Mouse (Mus musculus) CH12.LX (cell line): ENCODE data around the gene Rab21. TPM values are rescaled to one million over a fixed set of nuclear protein-coding genes. Genes with fewer than 3 reads are reported as not detected.

Experiments
- DNase-seq: peaks from one replicate; pipeline ENCODE4 v3.0.0-alpha.2; 2013; ENCODE audit errors: extremely low read depth
- H3K27ac ChIP-seq: 2 replicates; pipeline ENCODE4 v1.5.1; 2012; ENCODE audit warnings: low read depth, mild to moderate bottlenecking, control low read depth, moderate library complexity; ENCODE audit not compliant: insufficient read depth
- H3K27me3 ChIP-seq: replicated peaks from 2 replicates; pipeline ENCODE3; 2012; ENCODE audit warnings: inconsistent platforms
- H3K36me3 ChIP-seq, 2 experiments: replicated peaks in 1 of 2; 2 replicates each; pipeline versions ENCODE3 to v1.6.1; 2012; ENCODE audit warnings: inconsistent platforms in 1 of 2, low read length in 1 of 2, mild to moderate bottlenecking in 1 of 2, mixed read lengths in 1 of 2, moderate library complexity in 1 of 2; ENCODE audit not compliant: control insufficient read depth in 1 of 2, insufficient read depth in 1 of 2
- H3K4me1 ChIP-seq, 2 experiments: 2 replicates each; pipeline ENCODE4 v1.6.1; 2012; ENCODE audit warnings: inconsistent platforms in 1 of 2, moderate library complexity in 1 of 2; ENCODE audit not compliant: insufficient read depth in 2 of 2, control insufficient read depth in 1 of 2
- H3K4me2 ChIP-seq: 2 replicates; pipeline ENCODE4 v1.6.1; 2012; ENCODE audit warnings: low read depth, mild to moderate bottlenecking, control low read depth; ENCODE audit not compliant: poor library complexity, insufficient read depth, severe bottlenecking
- H3K4me3 ChIP-seq, 3 experiments: fragments of 150-350 bp in 1 of 3; sonication (generic) in 1 of 3; replicated peaks in 1 of 3; 2 replicates each; pipeline versions ENCODE3 to v1.5.1; 2011 to 2012; ENCODE audit warnings: low read depth in 2 of 3, low read length in 2 of 3, mild to moderate bottlenecking in 2 of 3, moderate library complexity in 2 of 3, control low read depth in 1 of 3, improper control_type of control experiment in 1 of 3, inconsistent platforms in 1 of 3, mixed read lengths in 1 of 3; ENCODE audit not compliant: poor library complexity in 1 of 3
- H3K79me2 ChIP-seq: replicated peaks from 2 replicates; pipeline ENCODE4 v1.6.1; 2012; ENCODE audit warnings: mild to moderate bottlenecking, moderate library complexity; ENCODE audit not compliant: control insufficient read depth, poor library complexity, insufficient read depth, severe bottlenecking; ENCODE audit errors: extremely low read depth
- H3K9ac ChIP-seq: 2 replicates; pipeline ENCODE4 v1.6.1; 2012; ENCODE audit warnings: low read depth, mild to moderate bottlenecking, control low read depth, moderate library complexity; ENCODE audit not compliant: insufficient read depth
- H3K9me3 ChIP-seq: replicated peaks from 2 replicates; pipeline ENCODE3; 2012; ENCODE audit warnings: low read length, inconsistent platforms, mixed read lengths
- CHD1 ChIP-seq: IDR thresholded peaks from 2 replicates; pipeline ENCODE4 v1.6.1; 2012; ENCODE audit warnings: low read depth, low read length, improper control_type of control experiment, inconsistent platforms
- CHD2 ChIP-seq: IDR thresholded peaks from 2 replicates; pipeline ENCODE4 v1.6.1; 2011; ENCODE audit warnings: low read length, improper control_type of control experiment
- CTCF ChIP-seq, 2 experiments: IDR thresholded peaks in 1 of 2; conservative IDR thresholded peaks in 1 of 2; 2 replicates each; pipeline ENCODE4 v1.5.1; 2011 to 2012; ENCODE audit warnings: low read depth in 2 of 2, low read length in 2 of 2, improper control_type of control experiment in 1 of 2, inconsistent platforms in 1 of 2, mild to moderate bottlenecking in 1 of 2, moderate library complexity in 1 of 2
- E2F4 ChIP-seq: IDR thresholded peaks from 2 replicates; pipeline ENCODE4 v1.6.1; 2011; ENCODE audit warnings: low read depth, low read length, improper control_type of control experiment; ENCODE audit not compliant: insufficient replicate concordance
- ELF1 ChIP-seq: IDR thresholded peaks from 2 replicates; pipeline ENCODE4 v1.6.1; 2014; ENCODE audit warnings: low read depth, mild to moderate bottlenecking, inconsistent platforms, low read length, improper control_type of control experiment
- GABPA ChIP-seq: IDR thresholded peaks from 2 replicates; pipeline ENCODE4 v1.6.1; 2012; ENCODE audit warnings: low read depth, low read length, improper control_type of control experiment, inconsistent platforms; ENCODE audit not compliant: insufficient replicate concordance
- HCFC1 ChIP-seq: IDR thresholded peaks from 2 replicates; pipeline ENCODE4 v1.6.1; 2012; ENCODE audit warnings: low read depth, mild to moderate bottlenecking, inconsistent platforms, low read length, improper control_type of control experiment
- IRF4 ChIP-seq: IDR thresholded peaks from 2 replicates; pipeline ENCODE4 v1.6.1; 2014; ENCODE audit warnings: low read depth, mild to moderate bottlenecking, inconsistent platforms, low read length, improper control_type of control experiment
- KAT2A ChIP-seq: IDR thresholded peaks from 2 replicates; pipeline ENCODE4 v1.6.1; 2012; ENCODE audit warnings: low read length, improper control_type of control experiment, inconsistent platforms; ENCODE audit not compliant: insufficient replicate concordance
- MAX ChIP-seq: IDR thresholded peaks from 2 replicates; pipeline ENCODE4 v1.6.1; 2011; ENCODE audit warnings: low read length, improper control_type of control experiment
- NELFE ChIP-seq: IDR thresholded peaks from 2 replicates; pipeline ENCODE4 v1.6.1; 2011; ENCODE audit warnings: low read depth, low read length, improper control_type of control experiment
- RAD21 ChIP-seq: IDR thresholded peaks from 2 replicates; pipeline ENCODE4 v1.6.1; 2011; ENCODE audit warnings: low read depth, mild to moderate bottlenecking, low read length, improper control_type of control experiment, moderate library complexity
- RCOR1 ChIP-seq: conservative IDR thresholded peaks from 2 replicates; pipeline ENCODE4 v1.6.1; 2012; ENCODE audit warnings: low read depth, mild to moderate bottlenecking, inconsistent platforms, low read length, improper control_type of control experiment
- SIN3A ChIP-seq: IDR thresholded peaks from 2 replicates; pipeline ENCODE4 v1.6.1; 2012; ENCODE audit warnings: low read length, improper control_type of control experiment, inconsistent platforms
- SMC3 ChIP-seq: IDR thresholded peaks from 2 replicates; pipeline ENCODE4 v1.6.1; 2011; ENCODE audit warnings: low read depth, low read length, improper control_type of control experiment
- USF1 ChIP-seq: IDR thresholded peaks from 2 replicates; pipeline ENCODE4 v1.6.1; 2014; ENCODE audit warnings: low read depth, mild to moderate bottlenecking, inconsistent platforms, low read length, improper control_type of control experiment
- ZKSCAN1 ChIP-seq: IDR thresholded peaks from 2 replicates; pipeline ENCODE4 v1.6.1; 2012; ENCODE audit warnings: low read depth, inconsistent platforms, low read length, improper control_type of control experiment, borderline replicate concordance
- dilution Hi-C: fragments of 300-500 bp; cut with MboI; formaldehyde crosslinking; loops from 2 replicates; pipeline ENCODE4 v1.14.3; 2020; ENCODE audit warnings: low sequenced_read_pairs; ENCODE audit not compliant: extremely low pct_unique_long_range_greater_than_20kb, extremely low pct_ligation_motif_present
- in situ Hi-C: fragments of 300-500 bp; cut with MboI; formaldehyde crosslinking; loops from 3 replicates; pipeline ENCODE4 v1.14.3; 2019; ENCODE audit warnings: low sequenced_read_pairs, low pct_ligation_motif_present, low pct_unique_long_range_greater_than_20kb, mixed read lengths
- polyA plus RNA-seq: library from polyadenylated mRNA; unstranded; fragments of >175 nt; gene quantifications from 2 replicates; pipeline ENCODE4 v1.2.1, GENCODE M21; 2012; ENCODE audit warnings: low read depth; ENCODE audit not compliant: insufficient read length
- total RNA-seq, 2 experiments: library from RNA; depleted of rRNA; stranded (reverse); fragments of 300-350 nt in 1 of 2; fragments of >200 nt in 1 of 2; gene quantifications; 2 replicates each; pipeline ENCODE4 v1.2.3; 2012 to 2014

Gene Rab21
- total and polyA plus RNA-seq, 3 experiments, result 55.6 to 58.4 (median 57.4) TPM

DNA sequence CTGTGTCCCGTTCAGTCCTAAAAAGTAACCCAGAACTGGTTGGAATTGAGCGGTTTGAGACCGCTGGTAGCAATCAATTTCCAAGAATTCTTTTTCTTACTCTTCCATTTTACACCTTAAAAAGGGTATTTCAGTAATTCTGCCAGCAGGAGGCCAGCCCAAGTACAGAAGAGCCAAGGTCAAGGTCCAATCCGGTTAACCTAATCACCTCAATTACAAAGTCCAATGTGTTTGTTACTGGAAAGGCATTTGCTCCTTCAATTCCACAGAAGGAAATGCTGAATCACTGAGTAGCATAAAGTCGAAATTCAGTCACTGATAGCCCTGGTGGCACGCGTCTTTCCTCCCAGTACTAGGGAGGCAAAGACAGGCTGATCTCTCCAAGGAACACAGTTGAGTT, 43.7 kb upstream of the Rab21 start:
- Histone ChIP-seq H3K27ac (0 out of 2 replicates have a peak overlapping the region, but pooled peaks have one; percentile 40), H3K79me2 (peaks cover 10% of the 10 kb centered on the region; the same call in 1 of the 2 replicates), H3K4me3 (no peak overlapping the region), H3K36me3 (peaks cover 20 to 39% of the 10 kb centered on the region in 2 experiments), H3K4me1 (peaks cover 12 to 34% of the 10 kb centered on the region in 2 experiments), H3K9ac (no peak overlapping the region), H3K27me3 (no peaks in the 10 kb centered on the region), H3K4me2 (no peak overlapping the region), H3K9me3 (no peaks in the 10 kb centered on the region)
- in situ Hi-C loops (no loop called here), dilution Hi-C loops (no loop called here)
- DNase-seq, result no peak
- TF ChIP-seq KAT2A (no peak), USF1 (no peak), ZKSCAN1 (no peak), IRF4 (no peak), CHD1 (no peak), SMC3 (0 out of 2 replicates have a peak, but pooled peaks have one; percentile 10), CTCF (conservative IDR thresholded peaks at IDR 0.05 in 1 of 2, IDR thresholded peaks at IDR 0.05 in 1 of 2; ENCODE audit: low read depth in 2 of 2, low read length in 2 of 2) (peak in 1 of 2 experiments; percentile 28; a peak in 1 of 4 replicates), NELFE (no peak), GABPA (no peak)
- TF ChIP-seq, all 38 proteins: peak for 2

- peaks cover 6 to 27% of the 10 kb centered on the region in 2 experiments for H3K4me1 ChIP-seq
- peaks cover 10% of the 10 kb centered on the region; the same call in 1 of the 2 replicates for H3K79me2 ChIP-seq
- in situ Hi-C loops, result no loop called here
- H3K4me2 ChIP-seq, result no peak overlapping the region
- DNase-seq, result no peak
- no peaks in the 10 kb centered on the region for H3K9me3 ChIP-seq
- dilution Hi-C loops, result no loop called here
- TF ChIP-seq E2F4 (no peak), SIN3A (no peak), RCOR1 (no peak), RAD21 (no peak), MAX (no peak), SMC3 (no peak), ELF1 (no peak), CHD2 (no peak), HCFC1 (no peak)
- H3K9ac ChIP-seq, result no peak overlapping the region
- H3K36me3 ChIP-seq, result peaks cover 20 to 39% of the 10 kb centered on the region in 2 experiments
- H3K4me3 ChIP-seq, result no peak overlapping the region
- H3K27me3 ChIP-seq, result no peaks in the 10 kb centered on the region
- H3K27ac ChIP-seq, result no peak overlapping the region
Measured at GRCm38 (mm10) chr10:115358216-115358919, 43.0 kb upstream of the Rab21 start.
